Mouse (Mus musculus) lung, embryonic 15.5 days (tissue): ENCODE results near the gene Cdh1. TPM values are rescaled to one million over a fixed set of nuclear protein-coding genes. Genes with fewer than 3 reads are reported as not detected.
"Not testable (repeated sequence)": the region's sequence is repeated elsewhere in the genome, so short reads cannot be mapped to it uniquely, and the experiment has no call there.

ENCODE experiments used
- ATAC-seq: fragments of 200-750 bp; cut with Nextera tagmentation; 2 replicates; pipeline ENCODE4 v1.8.0; 2017; ENCODE audit warnings: moderate number of reproducible peaks, borderline replicate concordance; ENCODE audit not compliant: low FRiP score, low TSS enrichment; ENCODE audit errors: extremely low read depth
- H3K27ac ChIP-seq: fragments of 300-500 bp; sonication (generic); 2 replicates; pipeline ENCODE4 v1.5.1; 2015; ENCODE audit warnings: moderate library complexity, mild to moderate bottlenecking, inconsistent platforms
- H3K27me3 ChIP-seq: fragments of 300-500 bp; sonication (generic); 2 replicates; pipeline ENCODE4 v1.6.1; 2015; ENCODE audit warnings: inconsistent platforms
- H3K36me3 ChIP-seq: fragments of 300-500 bp; sonication (generic); 2 replicates; pipeline ENCODE4 v1.6.1; 2015; ENCODE audit warnings: inconsistent platforms
- H3K4me1 ChIP-seq: fragments of 300-500 bp; sonication (generic); 2 replicates; pipeline ENCODE4 v1.6.1; 2015; ENCODE audit warnings: inconsistent platforms
- H3K4me2 ChIP-seq: fragments of 300-500 bp; sonication (generic); 2 replicates; pipeline ENCODE4 v1.6.1; 2015; ENCODE audit warnings: inconsistent platforms, mild to moderate bottlenecking, moderate library complexity
- H3K4me3 ChIP-seq: fragments of 300-500 bp; sonication (generic); 2 replicates; pipeline ENCODE4 v1.5.1; 2015; ENCODE audit warnings: mild to moderate bottlenecking, inconsistent platforms
- H3K9ac ChIP-seq: fragments of 300-500 bp; sonication (generic); 2 replicates; pipeline ENCODE4 v1.6.1; 2015; ENCODE audit warnings: inconsistent platforms
- H3K9me3 ChIP-seq: fragments of 300-500 bp; sonication (generic); 2 replicates; pipeline ENCODE4 v1.6.1; 2016; ENCODE audit warnings: inconsistent platforms
- WGBS: fragments of 180-500 bp; shearing (Covaris S2); methylation state at CpG from one replicate; pipeline ENCODE4 v1.1.7; 2015; 5-methylcytosine and 5-hydroxymethylcytosine counted together
- polyA plus RNA-seq: library from polyadenylated mRNA; unstranded; fragments of >200 nt; fragmentation: Nextera tagmentation; extraction: Ambion mirVana; gene quantifications from 2 replicates; pipeline ENCODE4 v1.2.1, GENCODE M21; 2015

Gene Cdh1
- polyA plus RNA-seq, 1 experiment from 2014 or later, result 117 TPM

DNA sequence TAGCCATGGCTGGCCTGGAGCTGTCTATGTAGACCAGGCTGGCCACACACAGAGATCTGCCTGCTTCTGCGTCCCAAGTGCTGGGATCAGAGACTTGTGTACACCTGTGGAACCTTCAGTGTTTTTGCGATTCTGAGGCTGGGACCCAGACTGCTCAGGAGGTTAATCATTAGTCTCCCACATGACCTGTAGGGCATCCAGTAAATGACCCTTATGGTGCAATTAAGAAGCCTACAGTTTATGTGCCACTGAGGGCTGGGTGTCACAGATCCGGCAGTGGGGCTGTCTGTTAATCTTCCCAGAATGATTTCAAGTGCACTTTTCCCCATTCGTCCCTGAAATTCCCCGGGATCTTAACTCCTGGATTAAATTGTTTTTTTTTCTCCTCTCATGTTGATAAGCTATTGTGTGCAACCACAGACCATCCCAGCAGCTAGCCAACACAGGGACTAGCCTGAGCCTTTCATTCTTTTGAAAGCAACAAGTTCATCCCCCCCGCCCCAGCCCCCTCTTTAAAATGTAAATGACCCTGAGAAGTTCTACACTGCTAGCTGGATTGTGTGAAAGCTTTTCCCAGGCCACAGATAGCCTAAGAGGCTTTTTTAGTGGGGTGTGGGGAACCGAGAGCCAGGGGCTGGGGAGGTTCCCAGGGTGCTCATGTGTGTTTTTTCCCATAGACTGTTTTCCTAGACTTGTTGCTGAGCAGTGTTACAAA lies 3.7 kb upstream of the Cdh1 start:
- Histone ChIP-seq H3K27me3 (peaks cover 27% of the 10 kb centered on the region), H3K9me3 (no peaks in the 10 kb centered on the region), H3K36me3 (no peaks in the 10 kb centered on the region), H3K4me2 (no peak overlapping the region), H3K27ac (no peak overlapping the region), H3K9ac (no peak overlapping the region), H3K4me3 (no peak overlapping the region), H3K4me1 (peaks cover 7% of the 10 kb centered on the region; the same call in 1 of the 2 replicates)
- no peak for ATAC-seq
- 37% methylated on average over 7 of the region's 7 CpGs for WGBS

DNA sequence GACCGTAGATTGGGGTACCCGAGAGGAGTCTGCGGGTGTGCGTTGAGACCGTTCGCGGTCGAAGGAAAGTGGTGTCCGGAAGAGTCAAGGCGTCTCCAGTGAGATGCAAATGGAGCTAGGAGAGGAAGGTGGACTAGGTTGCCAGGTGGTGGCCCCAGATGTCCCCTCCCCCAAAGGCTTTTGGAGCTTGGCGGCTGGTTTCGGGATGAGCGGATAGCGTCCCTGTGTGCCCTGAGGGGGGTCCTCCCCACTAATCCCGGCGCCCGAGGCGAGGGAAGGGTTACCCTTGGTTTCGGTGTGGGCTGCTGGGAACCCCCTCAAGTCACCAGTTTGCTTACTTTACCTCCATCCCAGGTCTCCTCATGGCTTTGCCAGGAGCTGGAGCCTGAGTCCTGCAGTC lies 782 bp downstream of the Cdh1 start:
- H3K27ac ChIP-seq, result no peak overlapping the region
- H3K9ac ChIP-seq, result peak overlapping the region; percentile 64
- peak overlapping the region; percentile 52 for H3K4me3 ChIP-seq
- peak overlapping the region; percentile 53 for H3K4me2 ChIP-seq
- WGBS, result under 1% methylated on average over 19 of the region's 19 CpGs
- H3K27me3 ChIP-seq, result peaks cover 48% of the 10 kb centered on the region
- peaks cover 24% of the 10 kb centered on the region for H3K4me1 ChIP-seq
- H3K36me3 ChIP-seq, result no peaks in the 10 kb centered on the region
- no peaks in the 10 kb centered on the region for H3K9me3 ChIP-seq
- ATAC-seq, result 0 out of 2 replicates have a peak, but pooled peaks have one; percentile 11

DNA sequence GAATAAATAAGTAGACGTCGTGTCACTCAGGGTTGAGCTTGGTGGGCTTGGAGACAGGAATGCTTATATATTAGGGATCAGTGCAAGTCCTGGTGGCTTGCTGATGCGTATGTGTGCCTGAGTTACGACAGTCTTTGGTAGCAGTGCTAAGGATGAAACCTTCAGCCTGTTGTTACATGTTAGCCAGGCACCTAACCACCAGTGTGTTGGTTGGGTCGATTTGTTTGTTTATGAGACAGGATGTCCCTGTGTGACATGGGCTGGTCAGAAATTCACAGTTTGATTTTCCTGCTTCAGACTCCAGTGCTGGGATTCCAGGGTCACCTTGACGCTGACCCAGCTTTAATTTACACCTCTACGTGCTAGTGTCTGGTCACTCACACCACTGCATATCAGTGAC lies 2.5 kb downstream of the Cdh1 start:
- Histone ChIP-seq H3K9me3 (no peaks in the 10 kb centered on the region), H3K4me1 (peaks cover 39% of the 10 kb centered on the region), H3K4me3 (peak overlapping the region; percentile 16; the same call in 1 of the 2 replicates), H3K9ac (no peak overlapping the region), H3K27me3 (peaks cover 48% of the 10 kb centered on the region), H3K27ac (no peak overlapping the region), H3K36me3 (no peaks in the 10 kb centered on the region), H3K4me2 (peak overlapping the region; percentile 53)
- 43% methylated on average over 7 of the region's 7 CpGs for WGBS
- ATAC-seq, result no peak

DNA sequence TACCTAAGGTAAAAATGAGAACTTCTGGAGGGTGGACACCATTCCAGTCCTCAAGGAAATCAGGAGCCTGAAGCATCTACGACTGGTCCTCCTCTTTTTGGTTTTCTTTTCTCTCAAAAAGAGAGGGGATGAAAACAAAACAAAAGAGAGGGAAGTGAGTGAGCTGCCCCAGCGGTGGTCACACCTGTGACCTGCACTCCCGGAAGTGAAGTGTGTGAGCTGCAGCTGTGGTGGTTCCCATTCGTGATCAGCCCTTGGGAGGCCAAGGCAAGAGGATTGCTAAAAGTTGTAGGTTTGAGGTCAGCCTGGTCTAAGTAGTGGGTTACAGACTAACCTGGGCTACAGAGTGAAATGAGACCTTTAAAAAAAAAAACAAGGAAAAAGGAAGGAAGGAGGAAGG lies 3.0 kb downstream of the Cdh1 start:
- Histone ChIP-seq H3K4me3 (no peak overlapping the region), H3K36me3 (no peaks in the 10 kb centered on the region), H3K27me3 (peaks cover 48% of the 10 kb centered on the region), H3K9ac (no peak overlapping the region), H3K4me1 (peaks cover 40% of the 10 kb centered on the region), H3K27ac (no peak overlapping the region), H3K9me3 (no peaks in the 10 kb centered on the region), H3K4me2 (peak overlapping the region; percentile 53)
- no peak for ATAC-seq
- 28% methylated on average over 4 of the region's 4 CpGs for WGBS

DNA sequence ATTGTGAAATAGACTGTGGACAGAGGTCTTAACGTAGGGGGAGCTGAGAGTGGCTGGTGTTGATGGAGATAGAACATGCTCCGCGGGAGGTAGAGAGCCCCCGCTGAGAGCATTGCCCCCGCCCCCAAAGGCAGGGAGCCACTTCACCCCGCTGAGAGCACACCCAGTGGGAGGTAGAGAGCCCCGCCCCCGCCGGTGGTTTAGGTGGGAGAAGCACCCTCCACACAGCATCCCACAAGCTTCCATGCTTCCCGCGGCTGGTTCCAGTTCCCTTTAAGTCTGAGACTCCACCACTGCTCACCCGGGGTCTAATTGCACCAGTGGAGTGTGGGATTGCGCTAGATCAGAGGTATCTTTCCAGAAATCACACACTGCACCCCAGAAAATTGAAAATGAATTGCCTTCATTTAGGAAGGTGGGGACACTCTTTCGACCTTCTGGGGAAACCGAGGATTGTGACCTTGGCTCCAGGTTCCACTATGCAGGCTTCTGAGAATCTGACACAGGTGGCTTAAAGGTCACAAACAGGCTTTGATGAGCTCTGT lies 3.5 kb downstream of the Cdh1 start:
- H3K4me2 ChIP-seq, result peak overlapping the region; percentile 38; the same call in 1 of the 2 replicates
- peaks cover 43% of the 10 kb centered on the region for H3K4me1 ChIP-seq
- H3K9me3 ChIP-seq, result no peaks in the 10 kb centered on the region
- H3K4me3 ChIP-seq, result no peak overlapping the region; the same call in 1 of the 2 replicates
- no peaks in the 10 kb centered on the region for H3K36me3 ChIP-seq
- peaks cover 48% of the 10 kb centered on the region for H3K27me3 ChIP-seq
- no peak overlapping the region for H3K9ac ChIP-seq
- no peak overlapping the region for H3K27ac ChIP-seq
- no peak for ATAC-seq
- WGBS, result 24% methylated on average over 15 of the region's 15 CpGs

DNA sequence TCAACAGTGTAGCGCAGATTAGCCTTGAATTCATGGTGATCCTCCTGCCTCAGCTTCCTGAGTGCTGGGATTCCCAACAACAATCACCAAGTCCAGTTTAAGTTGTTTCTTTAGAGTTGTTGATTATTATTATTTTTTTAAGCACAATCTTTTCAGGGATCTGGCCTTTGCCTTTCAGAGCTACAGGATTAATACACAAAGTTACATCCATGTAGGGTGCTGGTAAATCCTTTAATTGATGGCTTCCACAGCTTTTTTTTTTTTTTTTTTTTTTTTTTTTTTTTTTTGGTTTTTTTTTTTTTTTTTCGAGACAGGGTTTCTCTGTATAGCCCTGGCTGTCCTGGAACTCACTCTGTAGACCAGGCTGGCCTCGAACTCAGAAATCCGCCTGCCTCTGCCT lies 4.6 kb downstream of the Cdh1 start:
- not testable (repeated sequence) for H3K27ac ChIP-seq, ATAC-seq, H3K4me3 ChIP-seq, H3K4me2 ChIP-seq, H3K36me3 ChIP-seq, H3K9ac ChIP-seq, H3K9me3 ChIP-seq
- WGBS, result 84% methylated on average over 4 of the region's 4 CpGs
- Histone ChIP-seq H3K4me1 (peaks cover 52% of the 10 kb centered on the region), H3K27me3 (peaks cover 38% of the 10 kb centered on the region)

DNA sequence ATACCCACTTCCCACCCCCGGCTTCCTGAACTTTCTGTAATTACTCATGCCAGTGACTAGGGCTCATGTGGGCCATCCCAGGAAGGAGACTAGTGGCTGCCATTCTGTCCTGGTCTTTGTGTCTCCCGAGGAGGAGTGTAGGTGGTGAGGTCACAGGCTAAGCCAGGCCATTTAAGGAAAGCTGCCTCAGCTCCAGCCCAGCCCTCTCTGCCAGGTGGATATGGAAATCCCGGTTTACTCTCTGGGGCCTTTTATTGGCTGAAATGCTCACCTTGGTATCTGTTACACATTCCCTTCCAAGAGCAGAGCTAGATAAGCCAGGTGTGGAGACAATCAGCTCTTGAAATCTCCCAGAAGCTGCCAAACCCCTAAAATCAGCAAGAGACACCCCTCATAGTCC lies 5.3 kb downstream of the Cdh1 start:
- no peak for ATAC-seq
- Histone ChIP-seq H3K4me1 (peaks cover 49% of the 10 kb centered on the region), H3K27ac (peak overlapping the region; percentile 73), H3K9me3 (no peaks in the 10 kb centered on the region), H3K36me3 (no peaks in the 10 kb centered on the region), H3K4me2 (no peak overlapping the region), H3K27me3 (peaks cover 32% of the 10 kb centered on the region), H3K4me3 (no peak overlapping the region), H3K9ac (no peak overlapping the region)
- 23% methylated on average over 3 of the region's 3 CpGs for WGBS

DNA sequence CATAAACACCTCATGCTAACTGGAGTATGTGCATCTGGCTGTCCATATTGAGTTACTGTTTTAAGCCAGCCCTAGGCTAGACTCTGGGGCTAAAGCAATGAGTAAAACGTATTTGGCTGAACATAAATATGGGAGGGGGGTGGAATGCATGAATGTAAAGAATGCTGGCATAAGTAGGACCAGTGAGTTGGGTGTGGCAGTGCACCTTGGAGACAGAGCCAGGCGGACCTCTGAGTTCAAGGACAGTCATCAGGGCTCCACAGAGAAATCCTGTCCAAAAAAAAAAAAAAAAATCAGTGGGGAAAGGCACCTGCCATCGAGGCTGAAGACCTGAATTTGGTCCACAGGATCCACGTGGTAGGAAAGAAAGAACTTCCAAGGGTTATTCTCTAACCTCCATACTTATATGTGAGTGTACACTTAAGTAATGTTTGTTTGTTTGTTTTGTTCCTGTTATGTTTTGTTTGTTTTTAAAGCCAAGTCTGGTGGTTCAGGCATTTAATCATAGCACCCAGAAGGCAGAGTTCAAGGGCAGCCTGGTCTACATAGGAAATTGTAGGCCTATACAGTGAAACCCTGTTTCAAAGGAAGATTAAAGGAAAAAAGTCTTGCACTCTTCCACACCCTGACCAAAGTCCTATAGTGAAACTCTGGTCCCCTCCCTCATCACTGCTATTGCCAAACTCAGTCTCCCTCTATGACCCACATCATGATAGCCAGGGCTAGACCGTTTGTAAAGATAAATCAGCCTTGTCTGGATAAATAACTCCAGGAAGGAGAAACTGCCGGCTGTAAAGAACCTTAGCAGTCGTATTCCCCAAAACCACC lies 6.1 kb downstream of the Cdh1 start:
- peaks cover 23% of the 10 kb centered on the region for H3K27me3 ChIP-seq
- H3K9ac ChIP-seq, result no peak overlapping the region
- no peaks in the 10 kb centered on the region for H3K9me3 ChIP-seq
- H3K4me2 ChIP-seq, result no peak overlapping the region
- 48% methylated on average over 7 of the region's 7 CpGs for WGBS
- H3K4me3 ChIP-seq, result no peak overlapping the region
- H3K27ac ChIP-seq, result peak overlapping the region; percentile 86
- ATAC-seq, result no peak
- H3K36me3 ChIP-seq, result no peaks in the 10 kb centered on the region
- H3K4me1 ChIP-seq, result peaks cover 47% of the 10 kb centered on the region

DNA sequence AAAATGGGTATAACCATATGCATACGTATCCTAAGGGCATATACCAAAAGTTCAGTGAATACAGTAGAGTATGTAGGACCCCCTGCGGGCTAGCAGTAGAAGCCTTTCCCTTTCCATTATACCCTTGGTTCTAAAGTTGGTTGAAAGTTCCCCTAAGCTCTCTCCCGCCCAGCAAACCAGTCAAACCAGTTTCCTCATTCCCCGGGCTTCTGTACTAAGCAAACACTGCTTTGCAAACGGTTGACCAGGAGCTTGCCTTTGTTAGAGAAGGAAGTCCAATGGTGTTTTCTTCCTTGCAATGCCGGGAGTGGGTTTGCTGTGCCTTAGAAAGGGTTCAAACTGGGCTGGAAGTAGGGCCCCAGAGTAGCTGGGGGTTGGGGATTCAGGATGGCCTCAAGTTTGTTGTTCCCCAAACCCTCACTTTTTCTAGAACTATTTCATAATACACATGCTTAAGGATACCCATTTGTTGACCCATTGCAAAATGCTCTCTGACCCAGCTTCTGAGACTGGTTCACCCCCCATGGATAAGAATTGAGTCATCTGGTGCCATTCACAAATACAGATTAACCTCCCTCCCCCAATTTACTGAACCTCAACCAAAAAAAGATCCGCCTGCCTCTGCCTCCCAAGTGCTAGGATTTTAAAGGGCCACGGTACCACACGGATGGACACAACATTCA lies 7.9 kb downstream of the Cdh1 start:
- WGBS, result 46% methylated on average over 9 of the region's 9 CpGs

DNA sequence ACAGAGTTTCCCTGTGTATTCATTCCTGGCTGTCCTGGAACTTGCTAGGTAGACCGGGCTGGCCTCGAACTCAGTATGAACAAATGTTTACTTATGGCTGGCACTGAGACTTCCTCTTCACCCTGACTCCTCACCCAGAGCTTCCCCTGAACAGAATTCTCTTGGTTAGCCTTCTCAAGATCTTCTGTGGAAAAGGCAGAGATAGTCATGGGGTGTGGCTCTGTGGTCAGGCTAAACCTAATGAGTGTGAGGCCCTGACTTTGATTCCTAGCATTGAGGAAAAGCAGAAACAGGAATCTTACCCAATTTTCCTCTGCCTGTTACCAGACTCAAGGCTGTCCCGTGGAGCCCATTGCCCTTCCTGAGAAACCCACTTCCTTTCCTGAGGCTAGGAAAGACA lies 8.9 kb downstream of the Cdh1 start:
- no peak overlapping the region for H3K9ac ChIP-seq
- H3K9me3 ChIP-seq, result no peaks in the 10 kb centered on the region
- H3K36me3 ChIP-seq, result no peaks in the 10 kb centered on the region
- 43% methylated on average over 3 of the region's 3 CpGs for WGBS
- H3K4me1 ChIP-seq, result peaks cover 58% of the 10 kb centered on the region
- no peaks in the 10 kb centered on the region for H3K27me3 ChIP-seq
- H3K27ac ChIP-seq, result peak overlapping the region; percentile 86
- no peak for ATAC-seq
- no peak overlapping the region for H3K4me2 ChIP-seq
- no peak overlapping the region for H3K4me3 ChIP-seq

More for the DNA sequence above, 7.9 kb downstream of the Cdh1 start:
- Histone ChIP-seq H3K9ac (no peak overlapping the region), H3K27me3 (peaks cover 7% of the 10 kb centered on the region), H3K36me3 (no peaks in the 10 kb centered on the region), H3K4me1 (peaks cover 57% of the 10 kb centered on the region), H3K4me3 (no peak overlapping the region), H3K9me3 (no peaks in the 10 kb centered on the region), H3K4me2 (peak overlapping the region; percentile 10; the same call in 1 of the 2 replicates), H3K27ac (peak overlapping the region; percentile 86)
- peak; percentile 33; the same call in 1 of the 2 replicates for ATAC-seq

DNA sequence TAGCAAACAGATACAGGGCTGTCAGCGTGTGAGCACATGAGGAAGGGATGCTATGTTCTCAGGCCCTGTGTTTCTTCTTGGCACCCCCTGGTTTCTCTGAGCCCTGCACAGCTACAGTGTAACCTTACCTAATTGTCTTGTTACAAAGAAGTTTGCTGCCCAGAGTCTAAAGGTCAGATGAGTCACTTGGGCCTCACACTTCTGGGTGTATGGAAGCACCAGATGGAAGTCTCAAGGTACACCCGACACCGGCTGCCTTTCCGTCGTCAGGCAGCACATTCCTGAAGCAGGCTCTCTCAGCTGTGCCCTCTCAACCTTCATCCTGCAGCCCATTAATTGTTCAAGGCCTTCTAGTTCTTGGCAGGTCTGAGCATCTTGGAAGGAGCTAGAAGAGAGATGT lies 11.6 kb downstream of the Cdh1 start:
- Histone ChIP-seq H3K4me2 (no peak overlapping the region), H3K4me3 (no peak overlapping the region), H3K4me1 (peaks cover 57% of the 10 kb centered on the region), H3K36me3 (no peaks in the 10 kb centered on the region), H3K27me3 (no peaks in the 10 kb centered on the region), H3K9me3 (no peaks in the 10 kb centered on the region), H3K9ac (no peak overlapping the region), H3K27ac (no peak overlapping the region)
- WGBS, result 22% methylated on average over 5 of the region's 5 CpGs
- no peak for ATAC-seq
